Mouse (Mus musculus): ENCODE results near the gene Atp2b2. TPM values are rescaled to one million over a fixed set of nuclear protein-coding genes. Genes with fewer than 3 reads are reported as not detected.

Gene Atp2b2
- polyA plus RNA-seq, 1 experiment from 2014 or later: 23.5 TPM

GRCm38 (mm10) chr6:113908066-113908465 lies 134.3 kb downstream of the Atp2b2 start:
- no peak overlapping the region for H3K4me2 ChIP-seq (ENCODE audit: low read length)
- H3K4me1 ChIP-seq (ENCODE audit: control insufficient read depth, insufficient read depth, low read length): no peaks in the 10 kb centered on the region
- no peak overlapping the region for H3K9ac ChIP-seq (replicated peaks; ENCODE audit: low read length)
- DNase-seq (peak; percentile 28), ATAC-seq (ENCODE audit: low FRiP score, low TSS enrichment) (no peak)
- H3K9me3 ChIP-seq (ENCODE audit: control insufficient read depth, low read length): no peaks in the 10 kb centered on the region
- no peak overlapping the region for H3K27ac ChIP-seq (replicated peaks; ENCODE audit: low read depth, low read length)
- no peaks in the 10 kb centered on the region for H3K36me3 ChIP-seq (ENCODE audit: control insufficient read depth, insufficient read depth, low read length)
- no peak overlapping the region for H3K4me3 ChIP-seq (replicated peaks; ENCODE audit: low read depth, low read length)
- H3K27me3 ChIP-seq (ENCODE audit: control insufficient read depth, insufficient read depth, low read length): no peaks in the 10 kb centered on the region

- Histone ChIP-seq H3K4me2 (ENCODE audit: low read length) (no peak overlapping the region), H3K4me3 (replicated peaks; ENCODE audit: low read depth, low read length) (no peak overlapping the region), H3K36me3 (ENCODE audit: control insufficient read depth, insufficient read depth, low read length) (no peaks in the 10 kb centered on the region), H3K9ac (replicated peaks; ENCODE audit: low read length) (no peak overlapping the region), H3K9me3 (ENCODE audit: control insufficient read depth, low read length) (no peaks in the 10 kb centered on the region), H3K4me1 (ENCODE audit: control insufficient read depth, insufficient read depth, low read length) (no peaks in the 10 kb centered on the region), H3K27me3 (ENCODE audit: control insufficient read depth, insufficient read depth, low read length) (no peaks in the 10 kb centered on the region), H3K27ac (replicated peaks; ENCODE audit: low read depth, low read length) (no peak overlapping the region)
- 49% methylated on average over 5 of the region's 5 CpGs for WGBS
- DNase-seq (peak; percentile 25), ATAC-seq (ENCODE audit: low FRiP score, low TSS enrichment) (no peak)
These were observed 138.0 kb downstream of the Atp2b2 start for GRCm38 (mm10) chr6:113904406-113904805.

- H3K4me1 ChIP-seq (ENCODE audit: control insufficient read depth, insufficient read depth, low read length): peaks cover 5% of the 10 kb centered on the region; the same call in 1 of the 2 replicates
- no peak for DNase-seq
- no peak overlapping the region for H3K4me2 ChIP-seq (ENCODE audit: low read length)
- ATAC-seq (ENCODE audit: low FRiP score, low TSS enrichment): no peak
- no peak overlapping the region for H3K9ac ChIP-seq (replicated peaks; ENCODE audit: low read length)
- H3K27me3 ChIP-seq (ENCODE audit: control insufficient read depth, insufficient read depth, low read length): no peaks in the 10 kb centered on the region
- H3K27ac ChIP-seq (replicated peaks; ENCODE audit: low read depth, low read length): no peak overlapping the region
- WGBS: 97% methylated on average over 4 of the region's 4 CpGs
- H3K9me3 ChIP-seq (ENCODE audit: control insufficient read depth, low read length): no peaks in the 10 kb centered on the region
- H3K4me3 ChIP-seq (replicated peaks; ENCODE audit: low read depth, low read length): no peak overlapping the region
- H3K36me3 ChIP-seq (ENCODE audit: control insufficient read depth, insufficient read depth, low read length): no peaks in the 10 kb centered on the region
These were observed 146.4 kb downstream of the Atp2b2 start for GRCm38 (mm10) chr6:113896023-113896422.

- Histone ChIP-seq H3K4me3 (replicated peaks; ENCODE audit: low read depth, low read length) (no peak overlapping the region), H3K36me3 (ENCODE audit: control insufficient read depth, insufficient read depth, low read length) (no peaks in the 10 kb centered on the region), H3K9ac (replicated peaks; ENCODE audit: low read length) (no peak overlapping the region), H3K4me2 (ENCODE audit: low read length) (no peak overlapping the region), H3K4me1 (ENCODE audit: control insufficient read depth, insufficient read depth, low read length) (peaks cover 19% of the 10 kb centered on the region), H3K9me3 (ENCODE audit: control insufficient read depth, low read length) (no peaks in the 10 kb centered on the region), H3K27me3 (ENCODE audit: control insufficient read depth, insufficient read depth, low read length) (no peaks in the 10 kb centered on the region), H3K27ac (replicated peaks; ENCODE audit: low read depth, low read length) (no peak overlapping the region)
- no peak for ATAC-seq (ENCODE audit: low FRiP score, low TSS enrichment)
- DNase-seq: no peak
- 85% methylated on average over 3 of the region's 3 CpGs for WGBS
These were observed 148.4 kb downstream of the Atp2b2 start for GRCm38 (mm10) chr6:113894008-113894407.

GRCm38 (mm10) chr6:113892091-113892674 lies 150.2 kb downstream of the Atp2b2 start:
- no peak overlapping the region; the same call in 1 of the 2 replicates for H3K9ac ChIP-seq (replicated peaks; ENCODE audit: low read length)
- H3K4me3 ChIP-seq (replicated peaks; ENCODE audit: low read depth, low read length): peak overlapping the region; percentile 60; the same call in 1 of the 2 replicates
- DNase-seq (peak; percentile 12), ATAC-seq (ENCODE audit: low FRiP score, low TSS enrichment) (no peak)
- H3K9me3 ChIP-seq (ENCODE audit: control insufficient read depth, low read length): no peaks in the 10 kb centered on the region
- no peaks in the 10 kb centered on the region for H3K36me3 ChIP-seq (ENCODE audit: control insufficient read depth, insufficient read depth, low read length)
- no peak overlapping the region for H3K27ac ChIP-seq (replicated peaks; ENCODE audit: low read depth, low read length)
- no peaks in the 10 kb centered on the region for H3K27me3 ChIP-seq (ENCODE audit: control insufficient read depth, insufficient read depth, low read length)
- WGBS: 50% methylated on average over 13 of the region's 13 CpGs
- H3K4me1 ChIP-seq (ENCODE audit: control insufficient read depth, insufficient read depth, low read length): peaks cover 19% of the 10 kb centered on the region
- H3K4me2 ChIP-seq (ENCODE audit: low read length): peak overlapping the region; percentile 75

- ATAC-seq (ENCODE audit: low FRiP score, low TSS enrichment) (peak; percentile 81), DNase-seq (peak; percentile 87)
- Histone ChIP-seq H3K27me3 (ENCODE audit: control insufficient read depth, insufficient read depth, low read length) (no peaks in the 10 kb centered on the region), H3K4me2 (ENCODE audit: low read length) (peak overlapping the region; percentile 75), H3K9me3 (ENCODE audit: control insufficient read depth, low read length) (no peaks in the 10 kb centered on the region), H3K9ac (replicated peaks; ENCODE audit: low read length) (peak overlapping the region; percentile 84), H3K27ac (replicated peaks; ENCODE audit: low read depth, low read length) (peak overlapping the region; percentile 83), H3K4me3 (replicated peaks; ENCODE audit: low read depth, low read length) (peak overlapping the region; percentile 60), H3K36me3 (ENCODE audit: control insufficient read depth, insufficient read depth, low read length) (no peaks in the 10 kb centered on the region), H3K4me1 (ENCODE audit: control insufficient read depth, insufficient read depth, low read length) (peaks cover 19% of the 10 kb centered on the region)
- WGBS: under 1% methylated on average over 49 of the region's 49 CpGs
These were observed 151.0 kb downstream of the Atp2b2 start for GRCm38 (mm10) chr6:113891225-113891967.

GRCm38 (mm10) chr6:113890858-113891213 lies 151.6 kb downstream of the Atp2b2 start:
- Histone ChIP-seq H3K9ac (replicated peaks; ENCODE audit: low read length) (peak overlapping the region; percentile 84), H3K4me1 (ENCODE audit: control insufficient read depth, insufficient read depth, low read length) (peaks cover 19% of the 10 kb centered on the region), H3K4me2 (ENCODE audit: low read length) (peak overlapping the region; percentile 75), H3K9me3 (ENCODE audit: control insufficient read depth, low read length) (no peaks in the 10 kb centered on the region), H3K27me3 (ENCODE audit: control insufficient read depth, insufficient read depth, low read length) (no peaks in the 10 kb centered on the region), H3K27ac (replicated peaks; ENCODE audit: low read depth, low read length) (peak overlapping the region; percentile 83), H3K4me3 (replicated peaks; ENCODE audit: low read depth, low read length) (peak overlapping the region; percentile 60), H3K36me3 (ENCODE audit: control insufficient read depth, insufficient read depth, low read length) (no peaks in the 10 kb centered on the region)
- 0% methylated on average over 10 of the region's 10 CpGs for WGBS
- no peak for DNase-seq
- peak; percentile 48; the same call in 1 of the 2 replicates for ATAC-seq (ENCODE audit: low FRiP score, low TSS enrichment)

GRCm38 (mm10) chr6:113890023-113890857 lies 152.2 kb downstream of the Atp2b2 start:
- H3K4me3 ChIP-seq (replicated peaks; ENCODE audit: low read depth, low read length): peak overlapping the region; percentile 60
- H3K36me3 ChIP-seq (ENCODE audit: control insufficient read depth, insufficient read depth, low read length): no peaks in the 10 kb centered on the region
- DNase-seq (peak; percentile 50), ATAC-seq (ENCODE audit: low FRiP score, low TSS enrichment) (peak; percentile 10; the same call in 1 of the 2 replicates)
- H3K9ac ChIP-seq (replicated peaks; ENCODE audit: low read length): peak overlapping the region; percentile 84
- 18% methylated on average over 16 of the region's 16 CpGs for WGBS
- no peaks in the 10 kb centered on the region for H3K9me3 ChIP-seq (ENCODE audit: control insufficient read depth, low read length)
- H3K4me1 ChIP-seq (ENCODE audit: control insufficient read depth, insufficient read depth, low read length): peaks cover 19% of the 10 kb centered on the region
- H3K4me2 ChIP-seq (ENCODE audit: low read length): peak overlapping the region; percentile 75
- H3K27me3 ChIP-seq (ENCODE audit: control insufficient read depth, insufficient read depth, low read length): no peaks in the 10 kb centered on the region
- peak overlapping the region; percentile 83 for H3K27ac ChIP-seq (replicated peaks; ENCODE audit: low read depth, low read length)
